ENCODE assay signal across 19 mouse cellular contexts in genomic region chr13:69644427-69645166, GRCm38 (mm10). TPM values are rescaled to one million over a fixed set of nuclear protein-coding genes. Genes with fewer than 3 reads are reported as not detected.
A peak's percentile ranks its signal among the peaks of the same experiment; 100 is the strongest.
DNase-seq lines count a peak whose midpoint lies in the region; ATAC-seq and TF ChIP-seq lines count a peak whose summit lies in the region.
"Had no signal": no experiment of that assay in that cellular context is flagged by ENCODE, and none has a peak within 500 bp of the region (broad histone marks: within the 10 kb centered on the region; RNA-seq: fewer than 3 reads in every experiment).

No protein-coding gene starts in this region.

- H3K9me3 ChIP-seq in liver, embryonic 12.5 days (replicated peaks) = no peaks in the 10 kb centered on the region
- no peaks in the 10 kb centered on the region for H3K9me3 ChIP-seq in liver, embryonic 15.5 days (replicated peaks)
- H3K9me3 ChIP-seq: forebrain, embryonic 10.5 days; heart, embryonic 13.5 days; liver, embryonic 13.5 days; stomach, embryonic 15.5 days had no signal

- intact Hi-C loops in heart, postnatal 36 days (cut with DNase I) = no loop called here

- H3K9ac ChIP-seq in liver, adult 2 months (ENCODE audit: low read depth, low read length) = peak overlapping the region; percentile 43; the same call in 1 of the 2 replicates
- H3K9ac ChIP-seq in liver, embryonic 12.5 days = no peak overlapping the region
- no peak overlapping the region for H3K9ac ChIP-seq in liver, embryonic 15.5 days
- H3K9ac ChIP-seq: heart, embryonic 13.5 days; liver, embryonic 13.5 days; stomach, embryonic 15.5 days had no signal

- H3K27me3 ChIP-seq in liver, adult 2 months (ENCODE audit: control insufficient read depth, insufficient read depth, low read length) = no peaks in the 10 kb centered on the region
- H3K27me3 ChIP-seq in liver, embryonic 12.5 days (replicated peaks) = peaks cover 4% of the 10 kb centered on the region; the same call in 1 of the 2 replicates
- H3K27me3 ChIP-seq in liver, embryonic 15.5 days = no peaks in the 10 kb centered on the region
- H3K27me3 ChIP-seq: liver, embryonic 13.5 days; stomach, embryonic 15.5 days had no signal

- H3K4me3 ChIP-seq in liver, adult 2 months (ENCODE audit: insufficient read depth, low read depth, low read length) = no peak overlapping the region
- no peak overlapping the region for H3K4me3 ChIP-seq in liver, embryonic 12.5 days
- no peak overlapping the region for H3K4me3 ChIP-seq in liver, embryonic 15.5 days (replicated peaks)
- H3K4me3 ChIP-seq: forebrain, embryonic 10.5 days; heart, embryonic 13.5 days; liver, embryonic 13.5 days; stomach, embryonic 15.5 days had no signal

- WGBS in liver, adult 2 months = 24% methylated on average over 13 of the region's 13 CpGs
- WGBS in liver, embryonic 12.5 days (ENCODE audit: insufficient replicate concordance) = 67% methylated on average over 13 of the region's 13 CpGs
- WGBS in liver, embryonic 15.5 days (ENCODE audit: insufficient replicate concordance) = 58% methylated on average over 13 of the region's 13 CpGs

- no peak for TF ChIP-seq POLR2A in liver, adult 2 months (IDR thresholded peaks at IDR 0.05; ENCODE audit: extremely low read depth, insufficient read depth, low read length)

- H3K4me1 ChIP-seq in liver, adult 2 months (ENCODE audit: control insufficient read depth, insufficient read depth, low read length) = peaks cover 33% of the 10 kb centered on the region
- no peaks in the 10 kb centered on the region for H3K4me1 ChIP-seq in liver, embryonic 12.5 days
- 0 out of 2 replicates have a peak, but pooled peaks cover 3% of the 10 kb centered on the region for H3K4me1 ChIP-seq in liver, embryonic 15.5 days (replicated peaks)
- H3K4me1 ChIP-seq: forebrain, embryonic 10.5 days; heart, embryonic 13.5 days; liver, embryonic 13.5 days; stomach, embryonic 15.5 days had no signal

- ATAC-seq in liver, embryonic 12.5 days = no peak
- peak; percentile 53; the same call in 1 of the 2 replicates for ATAC-seq in liver, embryonic 15.5 days (ENCODE audit: insufficient read depth)
- ATAC-seq: hindbrain, embryonic 16.5 days had no signal

- H3K36me3 ChIP-seq in liver, adult 2 months (ENCODE audit: control insufficient read depth, insufficient read depth, low read length) = no peaks in the 10 kb centered on the region
- H3K36me3 ChIP-seq in liver, embryonic 12.5 days = peaks cover 10% of the 10 kb centered on the region
- peaks cover 8% of the 10 kb centered on the region; the same call in 1 of the 2 replicates for H3K36me3 ChIP-seq in liver, embryonic 15.5 days (replicated peaks)

- TF ChIP-seq CTCF in liver, adult 2 months (IDR thresholded peaks at IDR 0.05; ENCODE audit: low read depth, low read length) = no peak

- H3K27ac ChIP-seq in liver, adult 2 months (replicated peaks; ENCODE audit: insufficient read depth, low read depth, low read length) = peak overlapping the region; percentile 99
- H3K27ac ChIP-seq in liver, embryonic 12.5 days = no peak overlapping the region
- H3K27ac ChIP-seq in liver, embryonic 15.5 days (replicated peaks) = no peak overlapping the region
- H3K27ac ChIP-seq: forebrain, embryonic 10.5 days; heart, embryonic 13.5 days; liver, embryonic 13.5 days; stomach, embryonic 15.5 days had no signal

- H3K79me2 ChIP-seq in liver, adult 2 months (ENCODE audit: control insufficient read depth, insufficient read depth, low read length) = no peaks in the 10 kb centered on the region; the same call in 1 of the 2 replicates

- H3K4me2 ChIP-seq in liver, embryonic 12.5 days = no peak overlapping the region
- H3K4me2 ChIP-seq in liver, embryonic 15.5 days = no peak overlapping the region; the same call in 1 of the 2 replicates
- H3K4me2 ChIP-seq: heart, embryonic 13.5 days; liver, embryonic 13.5 days; stomach, embryonic 15.5 days had no signal

- DNase-seq in heart, adult 11 months = peak; percentile 68
- DNase-seq in heart, postnatal 36 days = no peak
- peak; percentile 90 for DNase-seq in liver, adult 2 months (ENCODE audit: extremely low read depth, low read depth, low spot score)
- DNase-seq in fat pad, adult 2 months (ENCODE audit: extremely low read depth, low read depth, low spot score) = peak; percentile 80
- no peak for DNase-seq in T-cell, adult 2 months (ENCODE audit: low spot score)
- DNase-seq in layer of hippocampus, adult 11-12 months (ENCODE audit: low spot score) = no peak
- DNase-seq: adrenal gland, adult 8-10 months; cerebellum, adult 2 months; gastrocnemius, postnatal 25 days; heart, postnatal 4 days; liver, embryonic 13.5 days; lung, postnatal 14 days; thymus, postnatal 14 days had no signal

RNA-seq across cellular contexts. Expression of gene Srd5a1, which starts 33.4 kb away (rescaled TPM):
- 1 to 10 TPM in 1 of 2 experiments, under 1 TPM in 1; 0.83 to 1.6 TPM for total RNA-seq in heart, postnatal 36 days (2021)
- total RNA-seq in liver, adult 2 months (2014; rRNA removed) = 83.6 and 86.4 TPM in 2 replicates
- polyA plus RNA-seq in liver, adult 2 months (2012; rRNA removed) = 41.9 and 54.7 TPM in 2 replicates
- polyA plus RNA-seq in liver, embryonic 12.5 days (2016; fragmentation: Nextera tagmentation; extraction: Ambion mirVana) = 5.2 and 6.0 TPM in 2 replicates
- polyA plus RNA-seq in liver, embryonic 15.5 days (2015; fragmentation: Nextera tagmentation; extraction: Ambion mirVana) = 3.0 and 3.8 TPM in 2 replicates

Comparison
In these comparisons a context has a peak if more than half of its experiments do, and no peak if none do; other contexts are left out.
1. DNase-seq: peak in heart, adult 11 months (single experiment), liver, adult 2 months (single experiment) and fat pad, adult 2 months (single experiment); none in heart, postnatal 36 days (0 of 2), T-cell, adult 2 months (single experiment) and layer of hippocampus, adult 11-12 months (single experiment).